Mouse (Mus musculus) heart, adult 2 months (tissue): Measurements from ENCODE around the gene Nedd1. TPM values are rescaled to one million over a fixed set of nuclear protein-coding genes. Genes with fewer than 3 reads are reported as not detected.

Experiments used
- DNase-seq, 2 experiments: peaks; one replicate each; pipeline ENCODE4 v3.0.0; 2021
- H3K27ac ChIP-seq: fragments of 200-600 bp; 2 replicates; pipeline ENCODE4 v1.8.1; 2022
- H3K27me3 ChIP-seq: fragments of 200-500 bp; 2 replicates; pipeline ENCODE4 v1.6.1; 2012; ENCODE audit warnings: mild to moderate bottlenecking, low read length, inconsistent platforms, mixed read lengths; ENCODE audit not compliant: control insufficient read depth, insufficient read depth
- H3K36me3 ChIP-seq: fragments of 200-500 bp; 2 replicates; pipeline ENCODE4 v1.6.1; 2012; ENCODE audit warnings: low read length, inconsistent platforms; ENCODE audit not compliant: control insufficient read depth, insufficient read depth
- H3K4me1 ChIP-seq: fragments of 200-500 bp; 2 replicates; pipeline ENCODE4 v1.6.1; 2011; ENCODE audit warnings: low read length; ENCODE audit not compliant: control insufficient read depth, insufficient read depth
- H3K4me3 ChIP-seq: fragments of 200-600 bp; 2 replicates; pipeline ENCODE4 v1.8.1; 2022
- H3K79me2 ChIP-seq: fragments of 200-500 bp; replicated peaks from 2 replicates; pipeline ENCODE4 v1.6.1; 2012; ENCODE audit warnings: mild to moderate bottlenecking, inconsistent platforms, low read length, moderate library complexity, mixed read lengths; ENCODE audit not compliant: control insufficient read depth, insufficient read depth
- H3K9ac ChIP-seq: fragments of 200-500 bp; 2 replicates; pipeline ENCODE4 v1.6.1; 2012; ENCODE audit warnings: low read depth, mild to moderate bottlenecking, control low read depth, inconsistent platforms, low read length, mixed read lengths
- CTCF ChIP-seq: fragments of 200-600 bp; IDR thresholded peaks from 2 replicates; pipeline ENCODE4 v1.8.1; 2022; ENCODE audit warnings: antibody characterized with exemption, mild to moderate bottlenecking, moderate library complexity
- EP300 ChIP-seq: fragments of 200-500 bp; IDR thresholded peaks from 2 replicates; pipeline ENCODE4 v1.6.1; 2011; ENCODE audit warnings: low read depth, low read length, control low read depth; ENCODE audit not compliant: insufficient read depth
- POLR2A ChIP-seq: fragments of 200-500 bp; IDR thresholded peaks from 2 replicates; pipeline ENCODE4 v1.6.1; 2011; ENCODE audit warnings: mild to moderate bottlenecking, low read depth, low read length, control low read depth; ENCODE audit not compliant: insufficient read depth
- WGBS: fragments of 180-500 bp; shearing (Covaris S2); methylation state at CpG from one replicate; pipeline ENCODE4 v1.1.7; 2018; 5-methylcytosine and 5-hydroxymethylcytosine counted together
- intact Hi-C: fragments of 180-260 bp; cut with DNase I; formaldehyde crosslinking; loops from one replicate; pipeline ENCODE4 v1.15.1; 2025
- polyA plus RNA-seq: library from polyadenylated mRNA; depleted of rRNA; stranded (reverse); fragments of >200 nt; gene quantifications from 2 replicates; pipeline ENCODE4 v1.2.3, GENCODE M21; 2012
- total RNA-seq, 2 experiments: library from RNA; stranded (reverse); gene quantifications; 2 replicates each; pipeline ENCODE4 v1.2.3; 2021

Nedd1 gene
- total and polyA plus RNA-seq, 3 experiments = 8.6 to 28.4 (median 23.2) TPM

DNA sequence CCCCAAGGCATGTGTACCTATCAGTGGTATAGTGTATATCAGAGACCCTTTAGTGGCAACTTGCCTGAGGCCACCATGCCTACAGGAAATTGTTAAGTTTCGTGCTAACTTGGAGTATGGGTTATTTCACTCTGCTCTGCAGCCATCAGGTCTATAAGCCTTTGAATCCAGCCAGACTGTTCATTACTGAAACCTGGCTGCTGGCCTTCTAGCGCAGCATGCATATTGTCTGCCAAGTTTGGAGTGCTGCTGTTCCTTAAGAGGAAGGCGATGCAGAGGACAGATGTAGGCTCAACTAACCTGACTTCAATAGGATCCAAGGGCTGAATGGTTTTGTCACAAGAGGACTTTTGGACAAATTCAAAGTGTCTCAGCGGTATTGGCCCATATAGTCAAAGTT lies 47.2 kb downstream of the Nedd1 start:
- 68% methylated on average over 4 of the region's 4 CpGs for WGBS
- Histone ChIP-seq H3K4me3 (no peak overlapping the region), H3K27me3 (no peaks in the 10 kb centered on the region), H3K27ac (no peak overlapping the region), H3K9ac (no peak overlapping the region), H3K36me3 (no peaks in the 10 kb centered on the region), H3K79me2 (no peaks in the 10 kb centered on the region), H3K4me1 (no peaks in the 10 kb centered on the region)
- TF ChIP-seq EP300 = no peak
- no peak for TF ChIP-seq CTCF
- no peak for TF ChIP-seq POLR2A
- intact Hi-C loops = no loop called here
- DNase-seq = peak in 1 of 2 experiments; percentile 5

DNA sequence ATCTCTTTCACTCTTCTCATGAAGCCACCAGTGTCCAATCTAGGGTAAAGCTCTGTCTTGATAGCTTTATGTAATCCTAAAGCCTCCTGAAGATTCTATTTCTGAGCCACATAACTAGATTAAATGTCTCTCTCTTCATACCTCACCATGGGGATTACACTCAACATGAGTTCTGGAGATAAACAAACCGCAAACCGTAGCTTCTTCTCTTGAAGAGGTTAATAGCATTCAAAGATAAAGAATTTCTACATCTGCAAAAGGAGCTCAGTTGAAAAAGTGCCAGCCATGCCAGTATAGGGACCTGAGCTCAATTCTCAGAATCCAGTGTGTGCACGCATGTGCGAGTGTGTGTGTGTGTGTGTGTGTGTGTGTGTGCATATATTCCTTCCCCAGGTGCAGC lies 50.3 kb downstream of the Nedd1 start:
- intact Hi-C loops = no loop called here
- H3K27ac ChIP-seq = no peak overlapping the region
- WGBS = 92% methylated on average over 4 of the region's 4 CpGs
- H3K9ac ChIP-seq = no peak overlapping the region
- H3K36me3 ChIP-seq = no peaks in the 10 kb centered on the region
- H3K4me1 ChIP-seq = no peaks in the 10 kb centered on the region
- no peaks in the 10 kb centered on the region for H3K27me3 ChIP-seq
- TF ChIP-seq CTCF = no peak
- H3K79me2 ChIP-seq = no peaks in the 10 kb centered on the region
- DNase-seq = no peak
- H3K4me3 ChIP-seq = no peak overlapping the region

DNA sequence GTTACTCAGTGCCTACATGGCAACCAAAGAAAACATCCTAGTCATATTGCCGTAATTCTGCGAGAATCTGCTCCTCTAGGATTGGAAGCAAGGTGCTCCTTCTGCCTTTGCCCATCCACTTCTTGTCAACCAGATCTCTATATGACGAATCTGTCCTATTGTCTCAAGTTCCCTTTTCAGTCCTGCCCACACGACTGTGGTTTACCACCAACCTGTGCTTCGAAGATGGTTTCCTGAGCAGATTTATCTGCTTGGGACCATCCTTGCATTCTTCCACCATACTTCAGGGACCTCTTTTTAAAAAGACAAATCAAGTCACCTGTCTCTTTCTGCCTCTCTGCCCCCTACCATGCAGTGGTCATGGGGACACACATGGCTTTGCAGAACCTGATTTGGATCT lies 56.9 kb downstream of the Nedd1 start:
- Histone ChIP-seq H3K4me3 (no peak overlapping the region), H3K27me3 (no peaks in the 10 kb centered on the region), H3K27ac (no peak overlapping the region), H3K9ac (no peak overlapping the region), H3K79me2 (no peaks in the 10 kb centered on the region), H3K36me3 (no peaks in the 10 kb centered on the region), H3K4me1 (no peaks in the 10 kb centered on the region)
- intact Hi-C loops = no loop called here
- WGBS = 79% methylated on average over 5 of the region's 5 CpGs
- no peak for DNase-seq
- no peak for TF ChIP-seq POLR2A
- no peak for TF ChIP-seq EP300
- TF ChIP-seq CTCF = no peak

DNA sequence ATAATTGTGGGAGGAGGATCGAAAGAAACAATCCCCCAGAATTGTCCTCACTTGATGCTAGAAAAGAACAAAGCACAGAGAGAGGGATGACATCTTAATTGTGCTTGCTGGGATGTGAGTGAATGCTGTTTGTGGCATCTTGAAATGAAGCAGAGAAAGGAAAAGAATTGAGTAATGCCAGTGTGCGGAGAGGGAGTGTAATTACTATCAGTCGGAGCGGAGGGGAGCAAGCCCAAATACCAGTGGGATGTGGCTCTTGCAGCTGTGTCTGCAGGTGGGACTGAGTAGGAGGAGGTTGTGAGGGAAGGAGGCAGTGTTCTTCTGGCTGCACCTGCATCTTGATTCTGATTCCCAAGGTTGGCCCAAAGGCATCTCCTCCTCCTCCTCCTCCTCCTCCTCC lies 69.0 kb downstream of the Nedd1 start:
- 0 out of 2 replicates have a peak, but pooled peaks cover 1% of the 10 kb centered on the region for H3K27me3 ChIP-seq
- no peak overlapping the region for H3K4me3 ChIP-seq
- no peak for DNase-seq
- H3K9ac ChIP-seq = no peak overlapping the region
- intact Hi-C loops = loop anchor here (1.0 to 10.0 kb wide), 3 partner anchors 348 to 1382 kb away; no protein-coding TSS in a partner anchor
- no peaks in the 10 kb centered on the region; the same call in 1 of the 2 replicates for H3K79me2 ChIP-seq
- TF ChIP-seq EP300 (no peak), POLR2A (no peak), CTCF (no peak)
- H3K27ac ChIP-seq = no peak overlapping the region
- H3K36me3 ChIP-seq = no peaks in the 10 kb centered on the region
- WGBS = 83% methylated on average over 4 of the region's 4 CpGs
- no peaks in the 10 kb centered on the region for H3K4me1 ChIP-seq

DNA sequence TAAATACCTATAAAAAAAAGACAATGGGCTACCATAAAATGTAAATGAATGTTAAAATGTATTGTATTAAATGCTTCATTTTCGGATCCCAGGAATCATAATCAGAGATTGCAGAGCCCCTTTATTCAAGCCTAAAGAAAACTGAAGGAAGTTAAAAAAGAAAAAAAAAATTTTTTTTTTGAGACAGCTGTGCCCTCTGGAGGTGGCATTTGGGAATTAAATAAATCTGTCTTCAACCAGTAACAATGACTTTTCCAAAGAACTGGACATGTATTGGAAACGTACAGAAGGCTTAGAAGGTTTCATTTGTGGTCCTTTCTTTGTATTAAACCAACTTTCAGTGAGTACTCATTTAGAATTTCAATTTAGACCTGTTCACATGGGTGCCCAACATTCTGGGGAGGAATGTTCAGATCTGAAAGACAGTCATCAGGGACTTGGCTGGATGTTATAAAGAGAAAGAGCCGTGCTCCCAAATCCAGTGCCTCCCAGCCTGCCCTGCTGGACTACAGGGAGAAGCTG lies 69.8 kb downstream of the Nedd1 start:
- Histone ChIP-seq H3K27ac (no peak overlapping the region), H3K9ac (no peak overlapping the region), H3K36me3 (no peaks in the 10 kb centered on the region), H3K4me1 (no peaks in the 10 kb centered on the region), H3K79me2 (no peaks in the 10 kb centered on the region; the same call in 1 of the 2 replicates), H3K4me3 (no peak overlapping the region), H3K27me3 (0 out of 2 replicates have a peak, but pooled peaks cover 1% of the 10 kb centered on the region)
- intact Hi-C loops = loop anchor here (5.0 to 10.0 kb wide), 2 partner anchors 348 to 1355 kb away; no protein-coding TSS in a partner anchor
- no peak for DNase-seq
- 31% methylated on average over 3 of the region's 3 CpGs for WGBS
- TF ChIP-seq POLR2A = no peak
- no peak for TF ChIP-seq EP300
- TF ChIP-seq CTCF = peak; percentile 63

DNA sequence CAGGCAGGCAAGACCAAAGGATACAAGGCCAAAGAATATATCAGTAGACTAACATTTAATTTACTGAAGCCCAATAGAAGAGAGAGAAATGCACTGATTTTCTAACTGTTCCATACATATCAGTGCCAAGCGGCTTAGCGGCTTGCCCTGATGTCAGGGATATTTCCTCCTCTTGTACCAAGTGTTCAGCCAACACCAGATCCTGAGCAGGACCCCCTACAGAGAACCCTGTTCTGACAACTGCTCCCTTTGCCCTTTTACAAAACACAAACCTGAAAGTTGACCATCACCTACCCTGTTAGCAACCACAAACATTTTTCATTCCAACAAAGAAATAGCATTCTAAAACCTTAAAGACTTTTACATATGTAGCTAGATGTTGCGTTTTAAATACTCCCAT lies 71.0 kb downstream of the Nedd1 start:
- intact Hi-C loops = loop anchor here (5.0 to 10.0 kb wide), 2 partner anchors 346 to 1354 kb away; no protein-coding TSS in a partner anchor

More for the DNA sequence above, 71.0 kb downstream of the Nedd1 start:
- no peak for DNase-seq
- Histone ChIP-seq H3K79me2 (no peaks in the 10 kb centered on the region), H3K4me3 (no peak overlapping the region), H3K4me1 (no peaks in the 10 kb centered on the region), H3K27ac (no peak overlapping the region), H3K9ac (no peak overlapping the region), H3K27me3 (no peaks in the 10 kb centered on the region), H3K36me3 (no peaks in the 10 kb centered on the region)
- 88% methylated on average over 3 of the region's 3 CpGs for WGBS
- TF ChIP-seq POLR2A (no peak), EP300 (no peak), CTCF (no peak)
